Comparison of ENCODE assay signal across 14 mouse cellular contexts in genomic region chr3:96056031-96056430, GRCm38 (mm10).
"Had no signal": no experiment of that assay in that cellular context is flagged by ENCODE, and none has a peak within 500 bp of the region (broad histone marks: within the 10 kb centered on the region; RNA-seq: fewer than 3 reads in every experiment).

No protein-coding gene starts in this region.

- ATAC-seq: lung, postnatal 0 days; midbrain, embryonic 13.5 days had no signal

- H3K9ac ChIP-seq: limb, embryonic 13.5 days; liver, embryonic 14.5 days; midbrain, embryonic 13.5 days; neural tube, embryonic 12.5 days had no signal

- H3K4me3 ChIP-seq: limb, embryonic 13.5 days; midbrain, embryonic 13.5 days; neural tube, embryonic 12.5 days had no signal

- H3K27me3 ChIP-seq: limb, embryonic 13.5 days; midbrain, embryonic 13.5 days; neural tube, embryonic 12.5 days had no signal

- H3K9me3 ChIP-seq: limb, embryonic 13.5 days; midbrain, embryonic 13.5 days; neural tube, embryonic 12.5 days had no signal

- H3K27ac ChIP-seq: limb, embryonic 13.5 days; liver, embryonic 14.5 days; midbrain, embryonic 13.5 days; neural tube, embryonic 12.5 days had no signal

- DNase-seq: kidney, adult 8-10 months; kidney, postnatal 25 days; lung, adult 2 months; lung, postnatal 36 days; retina, postnatal 1 day; right cerebral cortex, postnatal 4 days; spleen, adult 18-20 months; thymus, adult 18-20 months; thymus, postnatal 14 days had no signal
